Mouse (Mus musculus) lung, adult 2 months (tissue): ENCODE measurements around the gene Ugt1a1.

Experiments used
- CTCF ChIP-seq: fragments of 200-500 bp; IDR thresholded peaks from 2 replicates; pipeline ENCODE4 v1.5.1; 2011; ENCODE audit warnings: mild to moderate bottlenecking, low read length, control low read depth; ENCODE audit not compliant: insufficient read depth
- POLR2A ChIP-seq: fragments of 200-500 bp; IDR thresholded peaks from 2 replicates; pipeline ENCODE4 v1.6.1; 2011; ENCODE audit warnings: low read depth, mild to moderate bottlenecking, control low read depth, low read length, borderline replicate concordance; ENCODE audit errors: extremely low read depth

DNA sequence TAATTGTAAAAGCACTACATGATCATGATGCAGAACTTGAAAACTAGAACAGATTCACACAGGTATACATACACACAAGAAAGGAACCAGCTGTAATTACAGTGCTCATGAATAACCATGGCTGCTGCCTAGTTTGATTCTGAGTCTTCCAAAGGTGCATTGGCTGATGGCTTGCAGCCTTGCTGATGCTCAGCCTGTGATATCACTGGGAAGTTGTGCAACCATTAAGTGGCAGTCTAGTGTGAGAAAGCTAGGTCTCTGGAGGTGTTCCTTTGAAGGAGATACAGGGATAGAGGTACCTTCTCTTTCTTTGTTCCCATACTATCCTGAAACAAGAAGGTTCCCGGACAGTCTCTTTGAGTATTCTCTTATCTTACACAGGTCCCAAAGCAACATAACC lies 7.3 kb downstream of the Ugt1a1 start:
- TF ChIP-seq POLR2A (no peak), CTCF (no peak)
